Mouse (Mus musculus): Measurements from ENCODE around the gene Arhgdia. TPM values are rescaled to one million over a fixed set of nuclear protein-coding genes. Genes with fewer than 3 reads are reported as not detected.

The Arhgdia gene
- total RNA-seq (2014; rRNA removed): 252 and 297 TPM in 2 replicates
- polyA plus RNA-seq (2015; fragmentation: Nextera tagmentation; extraction: Ambion mirVana): 403 and 425 TPM in 2 replicates

- Histone ChIP-seq H3K27ac (peak within 1 kb of the TSS; percentile 97), H3K4me2 (ENCODE audit: low read depth, low read length) (peak within 1 kb of the TSS; percentile 99), H3K36me3 (ENCODE audit: insufficient read depth, low read length) (peaks cover 34% of the 10 kb centered on the region), H3K9ac (replicated peaks; ENCODE audit: low read length) (peak within 1 kb of the TSS; percentile 97), H3K9me3 (ENCODE audit: low read length) (no peaks in the 10 kb centered on the region), H3K4me3 (ENCODE audit: low read length) (peak within 1 kb of the TSS; percentile 89), H3K27me3 (ENCODE audit: insufficient read depth, low read length) (no peaks in the 10 kb centered on the region), H3K4me1 (ENCODE audit: insufficient read depth, low read length) (peaks cover 15% of the 10 kb centered on the region)
- ATAC-seq (peak; percentile 78), DNase-seq (ENCODE audit: low spot score) (peak; percentile 96)
- WGBS: 4% methylated on average over 74 of the region's 75 CpGs
- TF ChIP-seq CTCF (IDR thresholded peaks at IDR 0.05; ENCODE audit: low read depth): no peak; the same call in 1 of the 2 replicates
These were observed at the start of gene Arhgdia for GRCm38 (mm10) chr11:120581490-120582267. Gene Arhgdia (minus strand): TSS chr11:120581624.

GRCm38 (mm10) chr11:120630401-120630871 lies 49.0 kb upstream of the Arhgdia start:
- H3K4me1 ChIP-seq (ENCODE audit: insufficient read depth, low read length): peaks cover 17% of the 10 kb centered on the region

GRCm38 (mm10) chr11:120629911-120630310 lies 48.5 kb upstream of the Arhgdia start:
- Histone ChIP-seq H3K4me3 (ENCODE audit: low read length) (no peak overlapping the region), H3K9ac (replicated peaks; ENCODE audit: low read length) (no peak overlapping the region; the same call in 1 of the 2 replicates), H3K27ac (peak overlapping the region; percentile 41; the same call in 1 of the 2 replicates), H3K27me3 (ENCODE audit: insufficient read depth, low read length) (no peaks in the 10 kb centered on the region), H3K4me2 (ENCODE audit: low read depth, low read length) (0 out of 2 replicates have a peak overlapping the region, but pooled peaks have one; percentile 25), H3K4me1 (ENCODE audit: insufficient read depth, low read length) (peaks cover 22% of the 10 kb centered on the region), H3K36me3 (ENCODE audit: insufficient read depth, low read length) (0 out of 2 replicates have a peak, but pooled peaks cover 5% of the 10 kb centered on the region), H3K9me3 (ENCODE audit: low read length) (no peaks in the 10 kb centered on the region)
- DNase-seq (ENCODE audit: low spot score) (no peak), ATAC-seq (no peak)
- WGBS: 34% methylated on average over 7 of the region's 7 CpGs
- no peak for TF ChIP-seq CTCF (IDR thresholded peaks at IDR 0.05; ENCODE audit: low read depth)

More at GRCm38 (mm10) chr11:120630401-120630871, 49.0 kb upstream of the Arhgdia start:
- H3K4me2 ChIP-seq (ENCODE audit: low read depth, low read length): peak overlapping the region; percentile 25; the same call in 1 of the 2 replicates
- H3K9me3 ChIP-seq (ENCODE audit: low read length): no peaks in the 10 kb centered on the region
- ATAC-seq: no peak
- H3K4me3 ChIP-seq (ENCODE audit: low read length): no peak overlapping the region
- H3K9ac ChIP-seq (replicated peaks; ENCODE audit: low read length): no peak overlapping the region; the same call in 1 of the 2 replicates
- DNase-seq (ENCODE audit: low spot score): no peak
- peak overlapping the region; percentile 41; the same call in 1 of the 2 replicates for H3K27ac ChIP-seq
- H3K27me3 ChIP-seq (ENCODE audit: insufficient read depth, low read length): no peaks in the 10 kb centered on the region
- H3K36me3 ChIP-seq (ENCODE audit: insufficient read depth, low read length): 0 out of 2 replicates have a peak, but pooled peaks cover 5% of the 10 kb centered on the region
- WGBS: 35% methylated on average over 5 of the region's 5 CpGs
- TF ChIP-seq CTCF (IDR thresholded peaks at IDR 0.05; ENCODE audit: low read depth): no peak

GRCm38 (mm10) chr11:120629341-120629730 lies 47.9 kb upstream of the Arhgdia start:
- no peak overlapping the region for H3K9ac ChIP-seq (replicated peaks; ENCODE audit: low read length)
- 0 out of 2 replicates have a peak overlapping the region, but pooled peaks have one; percentile 25 for H3K4me2 ChIP-seq (ENCODE audit: low read depth, low read length)
- no peaks in the 10 kb centered on the region for H3K27me3 ChIP-seq (ENCODE audit: insufficient read depth, low read length)
- no peak overlapping the region for H3K4me3 ChIP-seq (ENCODE audit: low read length)
- 0 out of 2 replicates have a peak, but pooled peaks cover 5% of the 10 kb centered on the region for H3K36me3 ChIP-seq (ENCODE audit: insufficient read depth, low read length)
- ATAC-seq: no peak
- peaks cover 22% of the 10 kb centered on the region for H3K4me1 ChIP-seq (ENCODE audit: insufficient read depth, low read length)
- TF ChIP-seq CTCF (IDR thresholded peaks at IDR 0.05; ENCODE audit: low read depth): no peak
- H3K9me3 ChIP-seq (ENCODE audit: low read length): no peaks in the 10 kb centered on the region
- peak overlapping the region; percentile 41; the same call in 1 of the 2 replicates for H3K27ac ChIP-seq
- DNase-seq (ENCODE audit: low spot score): no peak
- 72% methylated on average over 23 of the region's 23 CpGs for WGBS

- Histone ChIP-seq H3K4me2 (ENCODE audit: low read depth, low read length) (no peak overlapping the region), H3K27me3 (ENCODE audit: insufficient read depth, low read length) (no peaks in the 10 kb centered on the region), H3K27ac (no peak overlapping the region), H3K4me3 (ENCODE audit: low read length) (no peak overlapping the region), H3K4me1 (ENCODE audit: insufficient read depth, low read length) (peaks cover 22% of the 10 kb centered on the region), H3K9ac (replicated peaks; ENCODE audit: low read length) (no peak overlapping the region), H3K36me3 (ENCODE audit: insufficient read depth, low read length) (0 out of 2 replicates have a peak, but pooled peaks cover 5% of the 10 kb centered on the region), H3K9me3 (ENCODE audit: low read length) (no peaks in the 10 kb centered on the region)
- DNase-seq (ENCODE audit: low spot score): no peak
- no peak for ATAC-seq
- TF ChIP-seq CTCF (IDR thresholded peaks at IDR 0.05; ENCODE audit: low read depth): no peak
- WGBS: 94% methylated on average over 23 of the region's 23 CpGs
These were observed 47.3 kb upstream of the Arhgdia start for GRCm38 (mm10) chr11:120628601-120629340.

Measured in hindbrain, postnatal 0 days (tissue).